Mouse (Mus musculus): Measurements from ENCODE around the gene Rhof.

DNA sequence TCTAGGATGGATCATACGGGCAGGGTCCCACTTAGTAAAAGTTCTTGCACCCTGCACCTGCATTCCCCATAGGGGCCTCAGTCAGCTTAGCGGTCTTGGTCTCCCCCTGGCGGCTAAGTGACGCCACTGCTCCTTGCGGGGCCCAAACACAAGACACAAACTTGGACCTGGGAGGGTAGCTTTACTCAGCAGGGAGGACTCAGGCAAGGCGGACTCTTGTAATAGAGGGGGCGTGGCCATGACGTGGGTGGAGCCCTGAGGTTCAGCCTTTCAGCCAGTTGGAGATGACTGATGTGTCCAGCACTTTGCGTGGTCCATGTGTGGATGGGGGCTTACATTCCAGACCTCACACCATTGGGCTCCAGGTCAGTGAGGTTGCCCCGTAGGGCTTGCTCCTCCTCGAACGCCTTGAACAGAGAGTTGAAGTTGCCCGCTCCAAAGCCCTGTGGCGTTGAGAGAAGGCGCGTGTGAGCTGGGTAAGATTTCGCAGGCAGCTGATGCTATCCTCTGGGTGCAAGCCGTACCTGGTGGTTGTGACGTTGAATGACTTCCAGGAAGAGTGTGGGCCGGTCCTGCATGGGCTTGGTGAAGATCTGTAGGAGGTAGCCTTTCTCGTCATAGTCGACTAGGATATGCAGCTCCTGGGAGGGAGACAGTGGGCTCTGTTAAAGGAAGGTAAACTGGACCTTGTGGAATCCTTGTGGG lies 39.3 kb upstream of the Rhof start:
- no peak for TF ChIP-seq MAX (IDR thresholded peaks at IDR 0.05; ENCODE audit: low read depth)
- TF ChIP-seq POLR2A (IDR thresholded peaks at IDR 0.05; ENCODE audit: insufficient read length, low read depth), result no peak
- TF ChIP-seq E2F4 (IDR thresholded peaks at IDR 0.05; ENCODE audit: insufficient read depth), result no peak
- TF ChIP-seq TCF3 (IDR thresholded peaks at IDR 0.05; ENCODE audit: insufficient read length, low read depth), result no peak
- no peak for TF ChIP-seq CEBPB (IDR thresholded peaks at IDR 0.05; ENCODE audit: insufficient read depth, poor library complexity, severe bottlenecking)
- TF ChIP-seq USF1 (IDR thresholded peaks at IDR 0.05; ENCODE audit: low read depth), result no peak

Measured in myocyte (in vitro differentiated cells).